Mouse (Mus musculus) kidney, adult 10 weeks (tissue): ENCODE data around the gene Cox6a2. TPM values are rescaled to one million over a fixed set of nuclear protein-coding genes. Genes with fewer than 3 reads are reported as not detected.

ENCODE experiments used
- polyA plus RNA-seq: library from polyadenylated mRNA; stranded (reverse); fragments of 350-450 nt; fragmentation: Illumina TruSeq; extraction: RNeasy Lipid Tissue Mini Kit (QIAGEN cat#74804); gene quantifications from one replicate; pipeline ENCODE4 v1.2.3, GENCODE M21; 2014; ENCODE audit warnings: low read depth, low replicate concordance

Cox6a2 gene
- not detected for polyA plus RNA-seq

DNA sequence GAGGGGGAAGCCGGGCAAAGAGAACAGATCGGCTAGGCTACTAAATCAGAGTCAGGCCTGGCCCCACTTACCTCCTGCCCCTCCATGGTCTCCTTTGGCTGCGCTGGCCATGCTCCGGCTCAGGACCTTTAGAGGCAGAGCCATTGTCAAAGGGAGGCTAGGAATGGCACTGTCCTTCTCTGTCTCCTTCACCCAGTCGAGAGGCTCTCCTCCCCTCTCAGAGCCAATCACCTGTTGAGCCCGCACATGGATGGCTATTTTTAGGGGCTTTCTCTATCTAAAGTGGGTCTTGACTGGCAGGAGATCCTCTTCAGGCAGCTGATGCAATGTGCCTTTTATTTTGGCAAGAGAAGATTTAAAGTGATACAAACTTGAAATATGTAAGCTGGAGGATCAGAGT, at the start of gene Cox6a2:
Gene Cox6a2, minus strand, starts transcription at position 236 of the 400 bp plus-strand sequence.

DNA sequence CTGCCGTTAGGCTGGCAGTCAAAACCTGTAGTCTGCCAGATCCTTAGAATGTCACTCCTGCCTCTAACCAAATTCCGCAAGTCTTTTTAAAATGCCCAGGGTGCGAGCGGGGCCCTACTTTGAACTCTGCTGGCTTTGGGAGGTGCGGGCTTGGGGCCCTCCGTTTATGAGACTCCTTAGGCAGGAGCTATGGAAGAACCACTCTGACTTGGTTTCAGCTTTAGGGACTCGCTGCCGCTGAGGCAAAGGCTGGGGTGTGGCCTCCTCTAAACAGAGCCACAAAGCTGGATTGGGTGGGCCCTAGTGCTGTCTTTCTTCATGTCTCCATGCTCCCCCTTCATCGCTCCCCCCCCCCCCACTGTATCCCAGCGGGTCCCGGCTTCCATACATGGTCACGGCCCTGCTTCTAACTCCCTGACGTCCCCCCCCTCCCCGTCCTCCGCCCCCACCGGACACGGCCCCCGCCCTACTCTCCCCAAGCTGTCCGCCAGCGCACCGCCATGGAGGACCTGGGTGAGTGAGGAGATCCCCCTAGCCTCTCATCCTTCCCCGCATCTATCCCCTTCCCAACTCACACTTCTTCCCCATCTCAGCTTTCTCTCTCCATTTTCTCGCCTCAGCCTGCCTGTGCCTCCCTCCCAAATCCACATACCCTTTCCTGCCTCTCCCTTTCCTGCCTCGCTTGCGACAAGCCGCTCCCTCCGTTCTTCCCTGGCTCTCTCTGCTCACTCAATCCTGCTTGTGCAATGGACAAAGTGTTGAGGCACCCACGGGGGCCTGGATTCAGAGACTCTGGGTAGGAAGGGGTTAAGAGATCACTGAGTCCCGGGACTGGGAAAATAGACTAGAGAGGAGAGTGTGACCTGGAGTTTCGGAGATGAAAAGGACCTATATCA, 40.6 kb upstream of the Cox6a2 start, which contains the start of gene Tgfb1i1:
Gene Tgfb1i1, plus strand, starts transcription at position 317 of the 896 bp plus-strand sequence.

DNA sequence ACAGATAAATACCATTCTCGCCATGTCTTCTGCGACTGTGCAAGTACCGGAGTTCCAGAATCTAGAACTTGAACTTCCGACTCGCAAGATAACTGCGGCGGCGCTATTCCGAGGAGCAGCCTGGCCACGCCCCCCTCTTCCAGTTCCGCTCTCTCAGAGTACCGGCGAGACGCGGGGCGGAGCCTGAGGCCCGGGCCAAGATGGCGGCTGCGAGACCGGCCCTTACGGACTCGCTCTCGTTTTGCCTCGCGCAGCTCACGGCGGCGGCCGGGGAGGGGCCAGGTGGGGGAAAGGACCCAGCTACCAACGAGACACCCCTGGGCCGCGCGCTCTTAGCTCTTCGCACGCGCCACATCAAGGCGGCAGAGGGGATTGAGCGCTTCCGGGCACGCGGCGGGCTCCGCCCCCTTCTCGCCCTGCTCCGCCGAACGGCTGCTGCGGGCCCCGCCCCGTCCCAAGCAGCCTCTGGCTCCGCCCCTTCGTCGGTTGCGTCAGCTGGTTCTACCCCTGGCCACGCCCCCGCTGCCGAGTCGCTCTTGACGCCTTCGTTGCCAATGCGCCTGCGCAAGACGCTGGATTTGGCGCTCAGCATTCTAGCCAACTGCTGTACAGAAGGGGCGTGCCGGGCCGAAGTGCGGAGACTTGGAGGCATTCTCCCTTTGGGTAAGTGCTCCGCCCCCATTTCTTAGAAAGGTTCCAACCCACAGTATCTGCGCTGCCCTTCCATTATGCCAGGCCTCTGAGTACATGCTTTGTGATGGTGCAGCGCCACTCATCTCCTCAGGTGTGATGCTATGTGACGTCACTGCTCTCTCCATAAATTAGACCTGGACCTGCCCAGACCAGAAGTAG, 32.0 kb upstream of the Cox6a2 start, which contains the start of gene 9130023H24Rik:
Gene 9130023H24Rik, minus strand, starts transcription at position 105 of the 852 bp plus-strand sequence.

DNA sequence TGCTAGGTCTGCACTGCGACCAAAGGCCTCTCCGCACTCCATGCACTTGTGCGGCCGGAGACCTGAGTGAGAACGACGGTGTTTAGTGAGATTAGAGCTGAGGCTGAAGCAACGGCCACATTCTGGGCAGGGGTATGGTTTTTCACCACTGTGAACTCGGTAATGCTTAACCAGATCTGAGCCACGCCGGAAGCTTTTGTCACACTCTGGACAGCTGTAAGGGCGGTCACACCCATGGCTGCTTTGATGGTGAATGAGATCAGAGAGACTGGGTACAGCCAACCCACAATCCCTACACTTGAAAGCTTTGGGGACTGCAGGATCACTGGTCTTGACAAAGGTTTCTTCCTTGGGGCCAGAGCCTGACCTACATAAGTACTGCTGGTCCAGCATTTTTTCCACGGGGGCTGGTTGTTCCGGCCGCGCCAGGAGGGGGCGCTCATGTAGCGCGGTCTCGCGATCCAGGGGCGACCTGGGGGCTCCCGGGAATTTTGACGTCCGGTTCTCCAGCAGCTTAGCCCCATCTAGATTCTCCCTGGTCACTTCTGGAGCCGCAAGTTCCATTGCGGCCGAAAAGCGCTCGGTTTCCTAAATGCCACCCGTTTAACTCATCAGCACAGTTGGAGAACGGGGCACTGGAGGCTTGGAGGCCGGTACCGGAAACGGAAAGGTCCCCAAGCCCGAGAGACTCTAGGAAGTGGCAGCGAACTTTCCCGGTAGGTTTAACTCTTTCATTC, 30.8 kb upstream of the Cox6a2 start, which contains the start of gene Armc5:
Gene Armc5, plus strand, starts transcription at position 487 of the 737 bp plus-strand sequence.

Other genes starting within 250 kb of the Cox6a2 start
- gene Fus, start 238.9 kb downstream of the Cox6a2 start, polyA plus RNA-seq, result 363 TPM
- gene Pycard, start 212.5 kb downstream of the Cox6a2 start, polyA plus RNA-seq, result 6.6 TPM
- gene Trim72, start 202.4 kb downstream of the Cox6a2 start, polyA plus RNA-seq, result not detected
- gene Itgam, start 143.7 kb downstream of the Cox6a2 start, polyA plus RNA-seq, result 0.69 TPM
- gene Gm49368, start 143.7 kb downstream of the Cox6a2 start, polyA plus RNA-seq, result not detected
- gene Itgax, start 76.8 kb downstream of the Cox6a2 start, polyA plus RNA-seq, result 0.93 TPM
- not detected for gene Itgad, start 52.0 kb downstream of the Cox6a2 start, polyA plus RNA-seq
- gene Armc5, start 31.0 kb upstream of the Cox6a2 start, polyA plus RNA-seq, result 1.2 TPM
- 7.5 TPM for gene 9130023H24Rik, start 31.6 kb upstream of the Cox6a2 start, polyA plus RNA-seq
- 1.3 TPM for gene Tgfb1i1, start 40.4 kb upstream of the Cox6a2 start, polyA plus RNA-seq
- 27.4 TPM for gene Slc5a2, start 59.3 kb upstream of the Cox6a2 start, polyA plus RNA-seq
- gene BC017158, start 91.8 kb upstream of the Cox6a2 start, polyA plus RNA-seq, result 4.4 TPM
- gene Rgs10, start 212.4 kb upstream of the Cox6a2 start, polyA plus RNA-seq, result 4.5 TPM